Mouse (Mus musculus) urinary bladder, postnatal 36 days (tissue): ENCODE measurements at regions not wholly inside any gene's neighbourhood (a gene's known extent, or its start where the extent isn't known, plus 50 kb on each side); places are given as distances from the start of the nearest gene placed in this dataset.

Experiments used
- DNase-seq, 2 experiments: peaks; one replicate each; pipeline ENCODE4 v3.0.0; 2022; ENCODE audit warnings: low spot score in 2 of 2, mixed read lengths in 1 of 2

GRCm38 (mm10) chr9:82712769-82713733 lies 116.3 kb upstream of the Irak1bp1 start:
- DNase-seq, result no peak

GRCm38 (mm10) chr9:82728652-82729051 lies 100.7 kb upstream of the Irak1bp1 start:
- DNase-seq, result no peak

GRCm38 (mm10) chr9:82729646-82730045 lies 99.7 kb upstream of the Irak1bp1 start:
- no peak for DNase-seq

- DNase-seq, result no peak
Observed at GRCm38 (mm10) chr9:82733024-82733585, 96.2 kb upstream of the Irak1bp1 start.

GRCm38 (mm10) chr9:82734959-82735358 lies 94.4 kb upstream of the Irak1bp1 start:
- no peak for DNase-seq

GRCm38 (mm10) chr9:82759979-82760378 lies 69.4 kb upstream of the Irak1bp1 start:
- DNase-seq, result no peak

GRCm38 (mm10) chr9:82760682-82761468 lies 68.5 kb upstream of the Irak1bp1 start:
- no peak for DNase-seq

- DNase-seq, result no peak
Observed at GRCm38 (mm10) chr9:82763651-82764050, 65.7 kb upstream of the Irak1bp1 start.
